Mouse (Mus musculus): ENCODE data around the gene Pi4k2b. TPM values are rescaled to one million over a fixed set of nuclear protein-coding genes. Genes with fewer than 3 reads are reported as not detected.
"Not testable (repeated sequence)": the region's sequence is repeated elsewhere in the genome, so short reads cannot be mapped to it uniquely, and the experiment has no call there.

The Pi4k2b gene
- polyA plus RNA-seq (2015; fragmentation: Nextera tagmentation; extraction: Ambion mirVana): 7.1 and 8.2 TPM in 2 replicates

DNA sequence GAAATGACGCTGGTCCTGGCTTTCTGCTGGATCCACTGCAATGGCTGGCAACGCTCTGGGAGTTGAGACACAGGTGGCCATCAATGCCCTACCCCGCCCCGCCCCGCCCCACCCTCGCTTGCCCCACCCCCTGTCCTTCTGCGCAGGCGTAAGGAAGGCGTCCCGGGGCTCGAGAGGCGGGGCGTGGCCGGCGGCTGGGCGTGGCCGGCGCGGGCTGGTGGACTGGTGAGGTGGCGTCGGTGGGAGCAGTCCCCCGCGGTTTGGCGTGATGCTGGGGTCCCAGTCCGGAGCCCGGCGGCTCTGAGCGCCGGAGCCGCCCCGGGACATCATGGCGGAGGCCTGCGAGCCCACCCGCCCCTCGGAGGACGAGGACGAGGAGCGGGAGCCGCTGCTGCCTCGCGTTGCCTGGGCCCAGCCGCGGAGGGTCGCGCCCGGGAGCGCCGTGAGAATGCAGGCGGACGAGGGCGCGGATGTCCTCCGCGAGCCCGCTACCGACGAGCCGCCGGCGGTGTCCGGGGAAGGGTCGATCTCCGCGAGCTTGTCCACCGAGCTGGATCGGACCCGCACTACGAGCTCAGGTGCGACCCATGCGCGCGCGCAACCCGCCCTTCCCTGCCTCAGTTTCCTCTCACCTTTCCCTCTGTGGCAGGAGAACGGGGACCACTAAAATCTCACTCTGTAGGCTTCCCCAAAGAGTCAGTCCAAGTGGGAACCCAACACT, at the start of gene Pi4k2b:
TSS of gene Pi4k2b (plus strand) at position 184 of the 721 bp plus-strand sequence.
- H3K4me3 ChIP-seq (ENCODE audit: low read length): peak within 1 kb of the TSS; percentile 91
- 0% methylated on average over 65 of the region's 75 CpGs for WGBS
- H3K9me3 ChIP-seq (replicated peaks; ENCODE audit: control insufficient read depth, low read length): no peaks in the 10 kb centered on the region
- peak within 1 kb of the TSS; percentile 88 for H3K9ac ChIP-seq (ENCODE audit: low read length)
- no peaks in the 10 kb centered on the region for H3K36me3 ChIP-seq (ENCODE audit: control insufficient read depth, insufficient read depth)
- H3K27ac ChIP-seq (ENCODE audit: low read length): peak within 1 kb of the TSS; percentile 86
- ATAC-seq (replicated peaks; ENCODE audit: extremely low read depth, insufficient read depth, low FRiP score): peak; percentile 93
- no peaks in the 10 kb centered on the region for H3K27me3 ChIP-seq (ENCODE audit: control insufficient read depth, insufficient read depth, low read length)
- H3K4me2 ChIP-seq (ENCODE audit: low read depth, low read length): peak within 1 kb of the TSS; percentile 81
- peaks cover 8% of the 10 kb centered on the region for H3K4me1 ChIP-seq (ENCODE audit: control insufficient read depth, insufficient read depth, low read length)

DNA sequence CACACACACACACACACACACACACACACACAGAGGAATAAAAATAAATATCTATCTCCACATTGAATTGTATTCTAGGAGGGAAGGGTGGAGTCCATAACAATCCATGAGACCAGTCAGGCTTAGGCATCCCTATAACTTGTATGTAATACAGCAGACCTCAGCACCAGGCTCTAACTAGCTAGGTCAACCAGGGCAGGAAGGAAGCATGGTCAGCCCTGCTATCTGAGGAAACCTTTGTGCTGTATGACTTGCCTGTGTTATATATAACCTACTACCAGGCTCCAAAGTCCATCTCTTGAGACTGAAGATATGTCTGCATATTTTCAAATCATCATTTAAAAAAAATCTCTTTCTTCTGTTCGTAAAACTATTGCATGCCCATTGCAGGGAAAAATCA, 44.1 kb upstream of the Pi4k2b start:
- Histone ChIP-seq H3K36me3 (ENCODE audit: control insufficient read depth, insufficient read depth) (no peaks in the 10 kb centered on the region), H3K9ac (ENCODE audit: low read length) (no peak overlapping the region), H3K27me3 (ENCODE audit: control insufficient read depth, insufficient read depth, low read length) (no peaks in the 10 kb centered on the region), H3K4me3 (ENCODE audit: low read length) (no peak overlapping the region), H3K4me1 (ENCODE audit: control insufficient read depth, insufficient read depth, low read length) (no peaks in the 10 kb centered on the region), H3K4me2 (ENCODE audit: low read depth, low read length) (no peak overlapping the region), H3K9me3 (replicated peaks; ENCODE audit: control insufficient read depth, low read length) (peaks cover 6% of the 10 kb centered on the region), H3K27ac (ENCODE audit: low read length) (no peak overlapping the region)
- WGBS: 83% methylated on average over 1 of the region's 1 CpGs
- ATAC-seq (replicated peaks; ENCODE audit: extremely low read depth, insufficient read depth, low FRiP score): no peak

DNA sequence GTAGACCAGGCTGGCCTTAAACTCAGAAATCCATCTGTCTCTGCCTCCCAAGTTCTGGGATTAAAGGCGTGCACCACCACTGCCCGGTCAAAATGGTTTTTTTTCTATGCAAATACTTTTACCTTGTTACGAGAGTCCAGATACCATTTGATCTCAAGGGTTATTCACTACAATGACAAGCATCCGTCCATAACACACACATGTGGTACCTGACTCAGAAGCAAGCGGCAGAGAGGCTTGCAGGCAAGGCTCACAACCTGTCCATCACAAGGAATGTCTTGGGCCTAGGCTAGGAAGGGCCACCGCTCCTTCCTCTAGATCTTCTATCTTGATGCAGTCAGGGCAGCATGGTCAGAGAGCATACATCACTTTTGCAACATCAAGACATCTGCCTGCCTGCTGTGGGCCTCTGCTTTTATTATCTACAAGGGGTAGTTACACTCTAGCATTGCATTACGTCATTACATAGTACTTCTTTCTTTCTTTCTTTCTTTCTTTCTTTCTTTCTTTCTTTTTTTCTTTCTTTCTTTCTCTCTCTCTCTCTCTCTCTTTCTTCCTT, 43.4 kb upstream of the Pi4k2b start:
- not testable (repeated sequence) for H3K9ac ChIP-seq (ENCODE audit: low read length); H3K4me1 ChIP-seq (ENCODE audit: control insufficient read depth, insufficient read depth, low read length); H3K36me3 ChIP-seq (ENCODE audit: control insufficient read depth, insufficient read depth); H3K27me3 ChIP-seq (ENCODE audit: control insufficient read depth, insufficient read depth, low read length); H3K9me3 ChIP-seq (replicated peaks; ENCODE audit: control insufficient read depth, low read length); ATAC-seq (replicated peaks; ENCODE audit: extremely low read depth, insufficient read depth, low FRiP score); H3K27ac ChIP-seq (ENCODE audit: low read length); H3K4me2 ChIP-seq (ENCODE audit: low read depth, low read length); H3K4me3 ChIP-seq (ENCODE audit: low read length)
- WGBS: 78% methylated on average over 7 of the region's 7 CpGs

DNA sequence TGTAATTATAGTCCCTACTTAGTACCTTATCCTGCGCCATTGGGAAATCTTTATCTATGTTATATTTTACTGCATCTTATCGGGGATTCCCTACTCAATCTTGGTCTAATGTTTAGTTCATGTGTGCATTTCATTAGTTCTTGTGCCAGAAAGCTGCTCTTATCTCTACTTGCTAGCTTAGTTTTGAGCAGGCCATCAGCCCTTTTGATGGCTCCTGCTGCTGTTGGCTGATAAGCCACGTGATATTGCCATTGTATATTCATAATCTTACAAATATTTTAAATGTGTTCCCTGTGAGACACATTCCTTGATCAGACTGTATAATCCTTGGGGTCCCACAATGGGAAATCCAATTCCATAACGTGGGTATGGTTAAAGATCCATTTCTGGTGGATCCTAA, 36.8 kb upstream of the Pi4k2b start:
- WGBS: 54% methylated on average over 4 of the region's 4 CpGs
- H3K4me3 ChIP-seq (ENCODE audit: low read length): no peak overlapping the region
- no peak overlapping the region for H3K27ac ChIP-seq (ENCODE audit: low read length)
- H3K9me3 ChIP-seq (replicated peaks; ENCODE audit: control insufficient read depth, low read length): peaks cover 3% of the 10 kb centered on the region
- no peaks in the 10 kb centered on the region for H3K27me3 ChIP-seq (ENCODE audit: control insufficient read depth, insufficient read depth, low read length)
- H3K4me1 ChIP-seq (ENCODE audit: control insufficient read depth, insufficient read depth, low read length): no peaks in the 10 kb centered on the region
- H3K9ac ChIP-seq (ENCODE audit: low read length): no peak overlapping the region
- no peak for ATAC-seq (replicated peaks; ENCODE audit: extremely low read depth, insufficient read depth, low FRiP score)
- no peaks in the 10 kb centered on the region for H3K36me3 ChIP-seq (ENCODE audit: control insufficient read depth, insufficient read depth)
- no peak overlapping the region for H3K4me2 ChIP-seq (ENCODE audit: low read depth, low read length)

DNA sequence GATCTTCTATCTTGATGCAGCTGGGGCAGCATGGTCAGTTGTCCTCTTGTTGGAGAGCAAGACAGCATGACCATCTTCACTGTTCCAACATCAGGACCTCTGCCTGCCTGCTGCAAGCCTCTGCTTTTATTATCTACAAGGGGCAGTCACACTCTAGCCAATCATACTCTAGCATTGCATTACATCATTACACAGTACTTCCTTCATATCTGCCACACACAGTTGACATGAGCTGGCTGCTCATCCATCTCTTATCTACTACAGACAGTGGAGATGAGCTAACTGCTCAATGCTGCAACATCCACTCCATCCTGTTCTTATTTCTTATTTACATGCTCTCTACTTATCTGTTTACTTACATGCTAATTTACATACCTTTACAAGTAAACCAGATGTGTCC, 28.7 kb upstream of the Pi4k2b start:
- no peak overlapping the region for H3K4me3 ChIP-seq (ENCODE audit: low read length)
- ATAC-seq (replicated peaks; ENCODE audit: extremely low read depth, insufficient read depth, low FRiP score): no peak
- no peaks in the 10 kb centered on the region for H3K27me3 ChIP-seq (ENCODE audit: control insufficient read depth, insufficient read depth, low read length)

DNA sequence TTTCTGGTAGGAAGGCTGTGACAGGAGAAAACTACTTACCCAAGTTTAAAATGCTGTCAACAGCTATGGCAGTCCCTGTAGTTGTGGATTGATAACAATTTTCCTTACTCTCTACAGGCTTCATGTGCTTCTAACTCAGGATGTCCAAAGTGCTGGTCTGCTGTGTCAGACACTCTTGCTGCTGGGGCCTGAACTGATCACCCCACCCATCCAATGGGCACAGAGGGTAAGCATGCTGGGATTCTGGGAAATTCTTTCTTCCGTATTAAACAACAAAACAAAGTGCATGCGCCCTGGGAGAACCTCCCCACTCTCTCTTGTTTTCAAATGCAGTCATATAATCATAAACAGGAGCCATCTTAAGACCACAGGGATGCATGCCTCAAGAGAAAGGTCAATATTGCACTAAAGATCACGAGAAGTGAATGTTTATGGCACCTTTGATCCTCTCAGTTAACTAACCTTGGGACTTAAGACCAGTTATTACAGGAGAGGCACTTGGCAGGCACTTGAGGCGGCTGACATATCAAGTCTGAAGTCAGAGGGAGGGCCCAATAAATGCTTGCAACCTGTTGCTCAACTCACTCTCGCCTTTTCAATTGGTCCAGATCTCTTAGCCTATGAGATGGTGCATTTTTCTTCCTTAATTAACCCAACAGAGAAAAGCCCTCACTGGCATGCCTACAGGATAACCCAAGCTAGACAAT, 24.5 kb upstream of the Pi4k2b start:
- Histone ChIP-seq H3K27me3 (ENCODE audit: control insufficient read depth, insufficient read depth, low read length) (no peaks in the 10 kb centered on the region), H3K36me3 (ENCODE audit: control insufficient read depth, insufficient read depth) (no peaks in the 10 kb centered on the region), H3K4me3 (ENCODE audit: low read length) (no peak overlapping the region), H3K27ac (ENCODE audit: low read length) (no peak overlapping the region), H3K9ac (ENCODE audit: low read length) (no peak overlapping the region), H3K4me2 (ENCODE audit: low read depth, low read length) (no peak overlapping the region), H3K4me1 (ENCODE audit: control insufficient read depth, insufficient read depth, low read length) (no peaks in the 10 kb centered on the region), H3K9me3 (replicated peaks; ENCODE audit: control insufficient read depth, low read length) (no peaks in the 10 kb centered on the region)
- 67% methylated on average over 5 of the region's 5 CpGs for WGBS
- ATAC-seq (replicated peaks; ENCODE audit: extremely low read depth, insufficient read depth, low FRiP score): no peak

More for the DNA sequence above, 28.7 kb upstream of the Pi4k2b start:
- Histone ChIP-seq H3K9me3 (replicated peaks; ENCODE audit: control insufficient read depth, low read length) (no peaks in the 10 kb centered on the region), H3K27ac (ENCODE audit: low read length) (no peak overlapping the region), H3K4me1 (ENCODE audit: control insufficient read depth, insufficient read depth, low read length) (no peaks in the 10 kb centered on the region), H3K4me2 (ENCODE audit: low read depth, low read length) (no peak overlapping the region), H3K9ac (ENCODE audit: low read length) (no peak overlapping the region), H3K36me3 (ENCODE audit: control insufficient read depth, insufficient read depth) (no peaks in the 10 kb centered on the region)

DNA sequence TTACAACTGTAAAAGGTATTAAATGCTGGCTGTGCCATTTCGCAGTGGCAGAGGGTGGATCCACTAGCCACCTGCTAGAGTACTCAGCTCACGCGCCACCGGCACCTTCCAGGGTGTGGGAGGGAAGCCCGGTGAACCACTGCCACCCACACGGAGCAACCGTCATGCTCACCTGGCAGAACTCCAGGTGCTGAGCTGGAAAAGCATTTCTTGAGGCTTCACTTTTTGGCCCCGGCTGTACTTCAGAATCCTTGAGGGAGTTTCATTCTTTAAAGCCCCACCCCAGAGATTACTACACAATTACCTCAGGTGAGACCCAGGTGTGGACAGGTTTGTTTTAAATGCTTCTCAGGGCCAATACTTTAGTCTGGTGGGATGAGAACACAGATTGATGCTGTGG, 20.4 kb upstream of the Pi4k2b start:
- WGBS: 77% methylated on average over 8 of the region's 8 CpGs
- no peaks in the 10 kb centered on the region for H3K9me3 ChIP-seq (replicated peaks; ENCODE audit: control insufficient read depth, low read length)
- H3K4me2 ChIP-seq (ENCODE audit: low read depth, low read length): no peak overlapping the region
- no peak overlapping the region for H3K4me3 ChIP-seq (ENCODE audit: low read length)
- H3K9ac ChIP-seq (ENCODE audit: low read length): no peak overlapping the region
- no peak for ATAC-seq (replicated peaks; ENCODE audit: extremely low read depth, insufficient read depth, low FRiP score)
- H3K4me1 ChIP-seq (ENCODE audit: control insufficient read depth, insufficient read depth, low read length): no peaks in the 10 kb centered on the region
- H3K27ac ChIP-seq (ENCODE audit: low read length): no peak overlapping the region
- no peaks in the 10 kb centered on the region for H3K36me3 ChIP-seq (ENCODE audit: control insufficient read depth, insufficient read depth)
- H3K27me3 ChIP-seq (ENCODE audit: control insufficient read depth, insufficient read depth, low read length): no peaks in the 10 kb centered on the region

DNA sequence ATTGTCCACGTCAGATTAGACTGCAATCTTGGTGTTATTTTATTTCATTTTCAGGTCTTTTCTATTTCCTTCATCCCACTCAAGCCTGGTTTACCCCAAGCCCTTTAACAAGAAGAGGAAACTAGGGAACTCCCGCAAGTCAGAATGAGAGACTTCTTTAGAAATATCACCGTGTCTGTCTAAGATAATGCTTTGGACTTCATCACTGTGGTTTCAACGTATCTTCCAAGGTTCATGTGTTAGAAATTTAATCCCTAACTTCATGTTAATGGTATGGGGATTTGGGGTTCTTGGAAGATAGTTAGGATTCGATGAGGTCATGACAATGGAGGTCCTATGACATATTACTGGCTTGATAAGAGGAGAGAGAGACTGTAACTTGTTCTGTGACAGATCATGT, 13.6 kb upstream of the Pi4k2b start:
- H3K27me3 ChIP-seq (ENCODE audit: control insufficient read depth, insufficient read depth, low read length): 0 out of 2 replicates have a peak, but pooled peaks cover 2% of the 10 kb centered on the region
- no peak overlapping the region for H3K4me2 ChIP-seq (ENCODE audit: low read depth, low read length)
- 75% methylated on average over 5 of the region's 5 CpGs for WGBS
- ATAC-seq (replicated peaks; ENCODE audit: extremely low read depth, insufficient read depth, low FRiP score): no peak
- H3K9ac ChIP-seq (ENCODE audit: low read length): no peak overlapping the region
- H3K4me3 ChIP-seq (ENCODE audit: low read length): no peak overlapping the region
- H3K9me3 ChIP-seq (replicated peaks; ENCODE audit: control insufficient read depth, low read length): no peaks in the 10 kb centered on the region
- no peaks in the 10 kb centered on the region for H3K4me1 ChIP-seq (ENCODE audit: control insufficient read depth, insufficient read depth, low read length)
- no peaks in the 10 kb centered on the region for H3K36me3 ChIP-seq (ENCODE audit: control insufficient read depth, insufficient read depth)
- no peak overlapping the region for H3K27ac ChIP-seq (ENCODE audit: low read length)

DNA sequence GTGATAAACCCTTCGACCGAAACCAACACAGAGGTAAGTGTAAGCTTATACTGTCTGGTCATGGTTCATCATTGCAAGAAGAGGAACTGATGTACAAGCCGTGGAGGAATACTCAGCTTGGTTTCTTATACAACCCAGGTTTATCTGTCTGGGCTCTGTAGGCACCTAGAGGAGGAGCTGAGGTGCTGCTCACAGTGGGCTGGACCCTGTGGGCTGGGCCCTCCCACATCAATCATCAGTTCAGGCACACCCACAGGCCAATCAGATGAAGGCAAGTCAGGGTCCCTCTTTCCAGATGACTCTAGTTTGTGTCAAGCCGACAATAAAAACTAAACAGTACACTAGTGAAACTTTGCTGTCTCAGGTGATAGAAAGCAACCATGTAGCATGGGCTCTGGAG, 8.6 kb upstream of the Pi4k2b start:
- H3K36me3 ChIP-seq (ENCODE audit: control insufficient read depth, insufficient read depth): no peaks in the 10 kb centered on the region
- ATAC-seq (replicated peaks; ENCODE audit: extremely low read depth, insufficient read depth, low FRiP score): no peak
- 0 out of 2 replicates have a peak, but pooled peaks cover 2% of the 10 kb centered on the region for H3K27me3 ChIP-seq (ENCODE audit: control insufficient read depth, insufficient read depth, low read length)
- no peak overlapping the region for H3K4me2 ChIP-seq (ENCODE audit: low read depth, low read length)
- H3K27ac ChIP-seq (ENCODE audit: low read length): no peak overlapping the region
- H3K4me1 ChIP-seq (ENCODE audit: control insufficient read depth, insufficient read depth, low read length): no peaks in the 10 kb centered on the region
- WGBS: 59% methylated on average over 4 of the region's 4 CpGs
- no peak overlapping the region for H3K9ac ChIP-seq (ENCODE audit: low read length)
- H3K4me3 ChIP-seq (ENCODE audit: low read length): no peak overlapping the region
- no peaks in the 10 kb centered on the region for H3K9me3 ChIP-seq (replicated peaks; ENCODE audit: control insufficient read depth, low read length)

All from heart, embryonic 16.5 days (tissue).